Mouse (Mus musculus) T-cell, adult 2 months (primary cell): ENCODE measurements around the gene Ncapd3.
A peak's percentile ranks its signal among the peaks of the same experiment; 100 is the strongest.

Experiments used
- DNase-seq: peaks from one replicate; pipeline ENCODE4 v3.0.0; 2022; ENCODE audit warnings: low spot score

Gene Ncapd3

DNA sequence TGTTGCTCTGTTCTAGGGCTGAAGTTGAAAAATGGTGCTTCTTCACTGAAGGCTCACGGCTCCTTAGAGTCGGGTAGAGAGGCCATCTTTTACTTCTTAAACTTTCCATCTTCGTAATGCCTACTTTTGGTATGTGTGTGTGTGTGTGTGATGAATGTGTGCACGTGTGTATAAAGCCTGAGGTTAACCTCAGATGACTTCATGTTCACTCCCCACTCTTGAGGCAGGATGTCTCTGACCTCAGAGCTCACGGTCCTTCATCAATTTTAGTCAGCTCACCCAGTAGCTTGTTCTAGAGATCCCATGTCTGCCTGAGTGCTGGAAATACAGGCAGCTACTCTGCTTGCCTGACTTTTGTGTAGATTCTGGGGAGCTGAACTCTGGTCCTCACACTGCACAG lies 13.9 kb downstream of the Ncapd3 start:
- peak; percentile 13 for DNase-seq

DNA sequence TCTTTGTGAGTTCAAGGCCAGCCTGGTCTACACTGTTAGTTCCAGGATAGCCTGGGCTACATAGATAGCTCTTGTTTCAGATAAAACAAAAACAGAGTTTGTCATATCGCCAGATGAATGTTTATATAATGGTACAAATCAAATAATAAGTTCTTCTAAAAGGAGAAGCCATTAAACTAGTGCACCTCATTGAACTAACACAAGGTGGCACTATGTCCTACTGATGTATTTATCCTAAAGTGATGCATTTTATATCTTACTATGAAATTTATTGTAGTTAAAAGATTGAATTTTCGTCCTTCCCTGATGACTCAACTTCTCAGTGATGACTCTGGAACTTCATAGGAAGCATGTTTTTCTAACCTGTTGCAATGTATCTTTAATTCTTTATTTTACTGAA lies 19.5 kb downstream of the Ncapd3 start:
- no peak for DNase-seq

DNA sequence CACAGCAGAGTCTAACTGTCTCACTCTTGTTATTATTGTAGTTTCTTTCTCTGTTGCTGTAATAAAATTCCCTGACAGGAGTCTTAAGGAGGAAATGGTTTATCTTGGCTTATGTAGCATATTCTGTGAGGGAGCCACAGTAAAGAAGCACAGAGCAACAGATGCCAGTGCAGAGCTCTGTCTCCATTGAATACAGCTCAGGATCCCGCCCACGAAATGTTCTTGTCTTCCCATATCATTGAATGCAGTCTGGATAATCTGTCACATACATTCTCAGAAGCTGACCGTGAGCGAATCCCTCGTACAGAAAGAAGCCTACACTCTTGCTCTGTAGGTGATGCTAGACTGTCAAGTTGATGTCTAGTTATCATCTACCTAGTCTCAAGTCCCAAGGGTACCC lies 28.4 kb downstream of the Ncapd3 start:
- no peak for DNase-seq

DNA sequence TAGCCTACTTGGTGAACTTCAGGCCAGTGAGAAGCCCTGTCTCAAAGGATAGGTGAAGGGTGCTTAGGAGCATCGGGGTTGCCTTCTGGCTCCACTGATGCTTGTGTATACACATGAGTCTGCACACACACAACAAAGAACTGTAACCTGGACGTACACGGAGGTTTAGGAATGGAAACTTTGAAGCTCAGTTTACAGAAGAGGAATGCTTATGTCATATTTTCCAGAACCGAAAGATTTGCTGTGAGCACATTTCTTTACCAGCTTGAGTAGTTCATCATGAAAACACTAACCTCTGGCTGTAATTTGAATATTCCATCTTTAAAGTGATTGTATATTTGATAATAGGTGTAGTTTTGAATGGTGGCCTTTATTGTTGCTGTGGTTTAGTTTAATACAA lies 40.9 kb downstream of the Ncapd3 start:
- no peak for DNase-seq

DNA sequence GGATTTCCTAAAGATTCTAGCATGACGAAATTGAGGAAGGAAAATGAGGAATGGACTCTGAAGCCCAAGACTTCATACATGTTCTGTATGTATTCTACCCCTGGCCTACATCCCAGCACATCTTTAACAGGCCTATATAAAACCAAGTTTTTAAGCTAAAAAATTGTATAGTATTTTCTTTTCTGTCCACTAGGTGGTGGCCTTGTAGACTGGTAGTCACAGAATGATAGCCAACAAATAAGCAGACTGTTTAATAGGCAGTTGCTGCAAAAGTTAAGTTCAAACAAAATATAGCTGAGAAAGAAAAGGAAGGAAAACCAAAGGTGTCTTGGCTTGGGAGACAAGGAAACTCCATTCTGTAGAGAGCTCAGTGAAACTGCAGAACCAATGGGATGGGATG lies 44.7 kb downstream of the Ncapd3 start:
- DNase-seq, result no peak

GRCm38 (mm10) chr9:27075812-27076211 lies 45.8 kb downstream of the Ncapd3 start:
- DNase-seq, result no peak

DNA sequence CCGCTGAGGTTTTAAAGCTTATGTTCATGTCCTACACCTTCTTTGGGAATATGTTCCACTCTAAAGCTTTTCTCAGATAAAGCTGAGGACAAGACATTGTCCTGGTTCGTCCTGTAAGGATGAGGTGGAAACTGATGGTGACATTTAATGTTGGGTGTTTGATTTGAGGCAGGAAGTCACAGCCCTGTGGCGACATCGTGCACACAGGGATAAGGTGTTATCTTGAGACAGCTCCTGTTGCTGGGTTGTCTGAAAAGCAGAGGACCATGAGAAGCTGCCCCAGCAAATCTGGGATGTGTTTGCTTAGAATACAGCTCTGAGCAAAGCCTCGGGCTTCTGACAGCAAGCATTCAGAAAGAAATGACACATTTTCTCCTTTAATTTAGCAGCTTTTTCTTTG lies 56.3 kb downstream of the Ncapd3 start:
- no peak for DNase-seq

DNA sequence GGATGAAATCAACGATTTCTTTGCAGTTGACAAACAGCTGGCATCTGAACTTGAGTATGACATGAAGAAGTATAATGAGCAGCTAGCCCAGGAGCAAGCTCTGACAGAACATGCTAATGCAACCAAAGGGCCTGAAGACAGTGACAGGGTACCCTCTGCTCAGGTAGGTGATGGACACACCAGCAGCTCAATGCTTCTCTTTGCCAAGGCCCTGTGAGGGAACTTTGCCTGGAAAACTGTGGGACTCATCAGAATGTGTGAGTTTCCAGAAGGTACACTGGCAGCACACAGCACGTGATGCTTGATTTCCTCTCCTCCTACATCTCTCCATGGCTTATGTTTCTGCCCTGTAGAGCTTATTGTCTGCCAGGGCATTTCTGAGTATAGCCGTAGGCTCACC lies 57.4 kb downstream of the Ncapd3 start:
- no peak for DNase-seq

DNA sequence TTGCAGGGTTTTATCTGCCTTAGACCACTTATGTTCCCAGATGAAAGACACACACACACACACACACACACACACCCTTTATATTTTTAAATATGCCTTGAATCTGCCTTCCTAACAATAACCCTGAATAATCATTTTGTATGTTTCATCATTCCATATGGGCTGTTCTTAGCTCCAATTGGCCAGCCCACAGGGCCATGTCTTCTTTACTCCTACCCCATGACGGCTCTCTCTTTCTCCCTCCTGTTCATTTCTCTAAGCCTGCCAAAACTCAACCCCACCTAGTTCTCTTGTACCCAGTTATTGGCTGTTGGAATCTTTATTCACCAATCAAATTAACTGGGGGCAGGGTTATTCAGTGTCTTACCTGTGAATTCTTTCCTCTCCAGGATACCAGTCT lies 60.2 kb downstream of the Ncapd3 start:
- no peak for DNase-seq

DNA sequence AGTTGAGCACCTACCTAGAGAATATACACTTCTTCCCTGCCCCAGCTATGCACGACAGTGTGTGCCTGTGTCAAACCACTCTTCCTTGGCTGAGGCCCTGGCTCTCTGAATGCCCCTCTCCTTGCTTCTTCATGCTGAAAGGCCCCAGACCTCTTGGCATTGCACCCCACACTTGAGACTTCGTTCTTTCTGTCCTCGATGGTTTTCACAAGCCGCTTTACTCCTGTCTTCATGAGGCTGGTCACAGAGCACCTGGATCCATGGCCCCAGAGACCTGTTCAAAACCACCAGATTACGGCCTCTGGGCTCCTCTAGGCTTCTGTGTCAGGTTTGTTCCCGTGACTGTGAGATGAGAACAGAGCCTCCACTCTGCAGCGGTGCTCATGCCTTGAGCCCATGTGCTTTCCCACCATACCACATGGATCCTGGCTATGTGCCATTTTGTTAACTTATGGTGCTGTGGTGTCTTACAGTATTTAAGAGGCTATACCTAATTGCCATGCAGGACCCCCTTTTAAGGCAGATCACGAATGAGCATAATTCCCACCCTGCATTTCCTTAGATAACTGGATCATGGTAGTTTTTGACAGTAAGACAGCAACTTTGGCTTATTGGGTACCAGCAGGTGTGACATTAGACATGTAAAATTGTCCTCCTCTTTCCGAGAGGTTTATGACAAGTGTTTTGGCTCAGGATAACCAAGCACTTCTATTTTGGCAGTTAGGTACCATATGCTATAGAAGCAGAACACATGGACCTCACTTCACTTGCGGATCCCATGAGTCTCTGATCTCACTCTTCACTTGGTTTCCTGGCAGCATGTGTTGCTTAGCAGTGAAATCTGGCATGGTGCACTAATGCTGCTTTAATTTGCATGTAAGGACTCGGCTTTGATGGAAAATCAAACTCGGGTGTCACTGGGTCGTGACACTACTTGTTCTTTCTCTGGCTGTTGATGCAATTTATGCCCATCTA lies 61.1 kb downstream of the Ncapd3 start:
- DNase-seq, result no peak

GRCm38 (mm10) chr9:27092916-27093315 lies 62.9 kb downstream of the Ncapd3 start:
- DNase-seq, result no peak

DNA sequence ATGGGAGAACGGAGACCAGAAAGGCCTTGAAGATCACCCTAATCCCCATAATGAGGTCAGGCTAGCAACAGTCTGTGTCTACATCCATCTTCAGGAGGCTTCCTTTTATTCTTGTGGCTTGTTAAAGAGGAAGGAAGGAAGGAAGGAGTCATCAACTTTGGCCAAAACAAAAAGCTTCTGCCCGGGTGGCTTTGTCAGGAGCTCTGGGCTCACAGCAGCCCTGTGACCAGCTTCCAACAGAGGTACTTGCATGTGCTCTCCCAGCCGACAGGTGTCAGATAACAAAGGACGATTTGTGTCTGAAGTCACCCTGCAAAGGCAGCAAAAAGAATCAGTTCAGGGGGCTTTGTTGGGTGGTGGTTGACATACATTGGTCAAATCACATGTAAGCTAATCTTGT lies 68.1 kb downstream of the Ncapd3 start:
- DNase-seq, result no peak

- DNase-seq, result no peak
Observed at GRCm38 (mm10) chr9:27098557-27098956, 68.6 kb downstream of the Ncapd3 start.

DNA sequence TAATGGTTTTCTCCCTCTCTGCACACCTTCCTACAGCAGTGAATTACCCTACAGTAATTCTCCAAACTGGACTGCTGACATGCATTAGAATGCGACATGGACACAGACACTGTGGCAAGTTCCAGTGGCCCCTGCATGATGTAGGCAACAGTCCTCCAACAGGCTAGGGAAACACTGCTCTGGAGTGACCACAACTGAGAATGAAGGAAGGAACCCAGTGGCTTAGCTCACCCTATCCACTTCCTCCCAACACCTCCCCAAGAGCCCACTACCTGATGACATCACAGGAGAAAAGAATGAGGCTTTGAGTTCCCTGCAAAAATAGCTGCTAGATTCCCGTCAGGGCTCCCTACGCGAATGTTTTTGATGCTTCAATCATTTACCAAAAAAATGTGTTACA lies 69.5 kb downstream of the Ncapd3 start:
- DNase-seq, result no peak

DNA sequence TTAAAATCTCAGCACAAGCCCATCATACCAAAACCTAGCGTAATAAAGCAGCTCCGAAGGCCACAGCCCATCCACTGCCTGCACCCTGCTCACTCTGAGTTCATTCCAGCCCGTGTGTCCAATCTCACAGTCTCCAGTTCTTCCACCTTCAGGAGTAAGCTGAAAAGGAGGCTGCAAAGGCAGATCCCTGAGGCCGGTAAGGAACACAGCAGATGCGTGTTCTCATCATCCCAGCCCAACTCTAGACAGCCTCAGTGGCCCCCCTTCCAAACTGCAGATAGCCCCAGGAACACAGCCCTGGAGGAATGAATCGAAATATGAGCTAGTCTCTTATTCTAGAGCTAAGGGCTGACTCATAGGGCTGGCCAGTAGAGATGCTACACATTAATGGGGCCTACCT lies 71.5 kb downstream of the Ncapd3 start:
- no peak for DNase-seq

GRCm38 (mm10) chr9:27106081-27106480 lies 76.1 kb downstream of the Ncapd3 start:
- DNase-seq, result no peak

- no peak for DNase-seq
Observed at GRCm38 (mm10) chr9:27108451-27108850, 78.5 kb downstream of the Ncapd3 start.

DNA sequence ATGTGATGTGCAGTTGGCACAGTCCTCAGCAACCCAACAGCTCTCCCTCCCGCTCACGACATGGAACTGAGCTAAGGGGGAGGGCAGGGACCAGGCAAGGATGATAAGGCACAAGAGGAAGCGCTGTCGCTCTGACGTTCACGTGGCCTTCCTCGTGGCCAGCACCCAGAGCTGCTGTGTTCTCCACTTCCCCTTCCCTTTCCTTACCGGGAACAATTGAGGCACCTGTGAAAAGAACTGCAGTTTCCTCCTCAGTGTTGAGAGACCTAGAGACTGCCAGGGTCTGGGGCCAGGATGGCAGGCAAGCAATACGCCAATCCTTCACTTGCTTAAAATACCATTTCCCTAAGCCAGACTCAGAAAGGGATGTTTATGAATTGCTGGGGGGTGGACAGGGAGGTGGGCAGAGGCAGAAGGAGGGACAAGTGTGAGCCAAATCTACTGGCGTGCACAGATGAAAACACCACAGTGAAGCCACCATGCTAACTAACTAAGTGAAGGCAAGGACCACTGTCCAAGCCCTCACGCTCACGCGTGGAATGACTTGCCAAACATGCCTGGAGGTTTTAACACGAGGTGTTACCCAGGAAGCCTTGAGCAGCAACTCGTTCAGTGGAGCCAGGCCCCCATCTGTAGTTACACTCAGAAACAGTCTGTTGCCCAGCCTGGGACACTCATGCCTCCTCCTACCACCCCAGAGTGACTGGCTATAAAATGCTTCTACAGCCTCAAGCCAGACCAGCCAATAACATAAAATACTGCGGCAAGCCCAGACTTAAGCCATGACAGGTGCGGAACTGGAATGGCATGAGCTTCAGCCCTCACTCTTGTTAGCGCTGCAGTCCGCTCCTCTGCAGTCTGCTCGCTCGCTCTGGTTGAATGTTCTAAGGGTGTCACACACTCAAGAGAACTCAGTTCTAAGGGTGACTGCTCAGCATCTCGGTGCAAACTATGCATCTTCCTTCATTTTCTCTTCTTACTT lies 79.8 kb downstream of the Ncapd3 start:
- DNase-seq, result no peak

GRCm38 (mm10) chr9:27110681-27111080 lies 80.7 kb downstream of the Ncapd3 start:
- DNase-seq, result no peak

DNA sequence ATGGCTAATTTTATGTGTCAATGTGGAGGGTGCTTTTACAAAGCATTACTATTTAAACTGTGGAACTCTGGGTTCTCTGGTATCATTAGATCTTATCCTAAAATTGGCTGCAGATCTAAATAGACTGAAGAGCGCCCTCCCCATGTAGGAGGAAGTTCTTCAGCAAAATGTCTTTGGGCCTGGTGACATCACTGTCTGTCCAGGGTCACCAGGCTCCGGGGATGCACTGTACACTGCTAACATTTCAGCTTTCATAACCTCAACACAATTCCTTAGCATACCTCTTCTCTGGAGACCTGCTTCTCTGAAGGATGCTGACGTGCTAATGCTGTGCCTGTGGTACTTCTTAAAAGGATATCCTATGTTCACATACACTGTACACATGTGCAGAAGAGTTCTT lies 81.8 kb downstream of the Ncapd3 start:
- DNase-seq, result no peak

DNA sequence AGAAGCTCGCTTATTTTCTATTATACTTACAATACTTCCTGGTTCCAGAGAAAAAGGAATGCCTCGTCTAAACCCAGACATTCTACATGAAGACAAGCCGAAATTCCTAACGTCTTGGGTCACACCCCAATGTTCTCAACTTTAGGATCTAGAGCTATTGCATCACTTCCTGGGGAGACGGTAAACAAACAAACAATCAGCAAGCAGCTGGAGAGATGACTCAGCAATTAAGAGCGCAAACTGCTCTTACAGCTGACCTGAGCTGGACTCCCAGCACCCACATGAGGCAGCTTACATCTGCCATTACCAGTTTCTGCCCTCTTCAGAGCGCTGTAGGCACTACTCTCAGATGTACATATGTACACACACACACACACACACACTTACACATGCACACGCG lies 91.3 kb downstream of the Ncapd3 start:
- no peak for DNase-seq

DNA sequence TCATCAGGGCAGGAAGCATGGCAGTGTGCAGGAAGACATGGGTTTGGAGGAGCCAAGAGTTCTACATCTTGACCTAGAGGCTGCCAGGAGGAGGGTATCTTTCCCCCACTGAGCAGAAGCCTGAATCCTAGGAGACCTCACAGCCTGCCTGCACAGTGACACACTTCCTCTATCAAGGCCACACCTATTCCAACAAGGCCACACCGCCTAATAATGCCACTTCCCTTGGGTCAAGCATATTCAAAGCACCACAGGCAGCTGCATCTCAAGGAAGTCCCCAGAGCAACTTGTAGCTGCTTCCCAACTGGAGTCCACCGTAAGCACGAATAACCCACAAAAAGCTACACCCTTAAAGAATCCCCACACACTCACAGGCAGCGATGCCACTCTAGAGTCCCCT lies 92.1 kb downstream of the Ncapd3 start:
- DNase-seq, result no peak

GRCm38 (mm10) chr9:27122963-27123362 lies 93.0 kb downstream of the Ncapd3 start:
- DNase-seq, result no peak
